Mouse (Mus musculus) MEL-GATA-1-ER (cell line): Measurements from ENCODE around the gene AI987944.

ENCODE experiments used
- DNase-seq: peaks from one replicate; pipeline ENCODE4 v3.0.0-alpha.2; 2012; ENCODE audit warnings: low read depth; ENCODE audit errors: extremely low read depth

AI987944 gene

GRCm38 (mm10) chr7:41393048-41393971, at the start of gene AI987944:
Gene AI987944, minus strand, starts transcription at chr7:41393379.
- peak; percentile 71 for DNase-seq

GRCm38 (mm10) chr7:41394130-41394529, 951 bp upstream of the AI987944 start:
- DNase-seq = no peak
